Mouse (Mus musculus) heart, embryonic 11.5 days (tissue): ENCODE measurements around the gene Acd. TPM values are rescaled to one million over a fixed set of nuclear protein-coding genes. Genes with fewer than 3 reads are reported as not detected.

Experiments
- ATAC-seq: fragments of 200-750 bp; cut with Nextera tagmentation; replicated peaks from 2 replicates; pipeline ENCODE4 v1.8.0; 2017; ENCODE audit warnings: moderate library complexity; ENCODE audit not compliant: insufficient number of reproducible peaks, low FRiP score, low TSS enrichment
- H3K27ac ChIP-seq: fragments of 300-500 bp; sonication (generic); 2 replicates; pipeline ENCODE4 v1.5.1; 2014; ENCODE audit warnings: mild to moderate bottlenecking, low read depth, low read length
- H3K27me3 ChIP-seq: fragments of 300-500 bp; sonication (generic); 2 replicates; pipeline ENCODE4 v1.6.1; 2014; ENCODE audit warnings: mild to moderate bottlenecking, low read length, mixed read lengths; ENCODE audit not compliant: control insufficient read depth, insufficient read depth
- H3K36me3 ChIP-seq: fragments of 300-500 bp; sonication (generic); 2 replicates; pipeline ENCODE4 v1.6.1; 2014; ENCODE audit warnings: mild to moderate bottlenecking, low read length, moderate library complexity, mixed read lengths; ENCODE audit not compliant: control insufficient read depth, insufficient read depth
- H3K4me1 ChIP-seq: fragments of 300-500 bp; sonication (generic); 2 replicates; pipeline ENCODE4 v1.6.1; 2014; ENCODE audit warnings: low read length; ENCODE audit not compliant: control insufficient read depth, insufficient read depth
- H3K4me2 ChIP-seq: fragments of 300-500 bp; sonication (generic); 2 replicates; pipeline ENCODE4 v1.6.1; 2014; ENCODE audit warnings: mild to moderate bottlenecking, moderate library complexity
- H3K4me3 ChIP-seq: fragments of 300-500 bp; sonication (generic); 2 replicates; pipeline ENCODE4 v1.5.1; 2014; ENCODE audit warnings: low read depth, low read length
- H3K9ac ChIP-seq: fragments of 300-500 bp; sonication (generic); 2 replicates; pipeline ENCODE4 v1.6.1; 2014; ENCODE audit warnings: mild to moderate bottlenecking, low read depth, low read length, moderate library complexity
- H3K9me3 ChIP-seq: fragments of 300-500 bp; sonication (generic); replicated peaks from 2 replicates; pipeline ENCODE4 v1.6.1; 2016; ENCODE audit warnings: low read length; ENCODE audit not compliant: control insufficient read depth
- whole genome bisulfite sequencing: fragments of 180-500 bp; shearing (Covaris S2); extraction: QIAGEN DNeasy Blood & Tissue Kit; methylation state at CpG from one replicate; pipeline ENCODE4 v1.1.7; 2014; ENCODE audit not compliant: insufficient replicate concordance; 5-methylcytosine and 5-hydroxymethylcytosine counted together
- polyA plus RNA-seq: library from polyadenylated mRNA; unstranded; fragments of >200 nt; fragmentation: Nextera tagmentation; extraction: Ambion mirVana; gene quantifications from 2 replicates; pipeline ENCODE4 v1.2.1, GENCODE M21; 2014

The Acd gene
- polyA plus RNA-seq, result 39.3 and 41.5 TPM in 2 replicates

DNA sequence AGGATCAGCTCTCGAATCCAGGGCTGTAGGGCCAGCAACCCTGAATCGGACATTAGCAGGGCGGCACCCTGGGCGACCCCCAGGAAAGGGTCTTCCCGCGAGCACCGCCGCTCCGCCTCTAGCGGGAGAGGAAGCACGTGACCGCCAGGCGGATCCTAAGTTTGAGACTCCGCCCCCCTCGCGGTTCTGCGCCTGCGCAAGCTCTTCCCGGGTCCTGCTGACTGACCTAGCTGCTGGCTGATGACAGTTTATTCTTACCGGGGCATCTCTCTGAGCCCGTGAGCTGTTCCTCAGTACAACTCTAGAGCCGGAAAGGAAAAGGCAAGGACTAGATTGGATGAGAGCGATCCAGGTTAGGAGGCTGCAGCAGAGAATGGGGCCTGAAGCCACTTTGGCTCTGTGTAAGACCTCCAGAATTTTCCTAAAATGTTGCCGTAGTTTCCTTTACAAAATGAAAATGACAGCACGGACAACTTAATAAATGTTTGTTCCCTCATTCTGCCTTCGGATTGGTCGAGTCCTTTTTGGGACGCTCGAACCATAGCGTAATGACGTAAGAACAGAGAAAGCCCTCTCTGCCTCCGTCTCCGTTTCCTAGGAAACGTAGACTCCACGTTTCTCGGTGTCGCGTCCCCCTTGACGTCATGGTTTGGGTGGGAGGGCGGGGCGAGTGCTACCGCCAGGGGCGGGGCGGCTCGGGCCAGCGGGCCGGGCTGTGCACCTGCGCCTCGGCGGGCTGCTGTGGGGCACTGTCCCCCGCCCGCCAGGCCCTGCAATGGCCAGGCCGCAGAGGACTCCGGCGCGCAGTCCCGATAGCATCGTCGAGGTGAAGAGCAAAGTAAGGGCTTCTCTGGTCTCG is at the start of gene Acd, which contains the start of gene Pard6a:
Gene Acd (minus strand): TSS at position 137 of the 859 bp plus-strand sequence.
Gene Pard6a (plus strand): TSS at position 183 of the 859 bp plus-strand sequence.
- H3K27me3 ChIP-seq, result no peaks in the 10 kb centered on the region
- H3K9ac ChIP-seq, result peak within 1 kb of the TSS; percentile 77
- H3K36me3 ChIP-seq, result peaks cover 3% of the 10 kb centered on the region; the same call in 1 of the 2 replicates
- H3K4me2 ChIP-seq, result peak within 1 kb of the TSS; percentile 98
- H3K4me3 ChIP-seq, result peak within 1 kb of the TSS; percentile 69
- H3K4me1 ChIP-seq, result peaks cover 13% of the 10 kb centered on the region
- peak within 1 kb of the TSS; percentile 90 for H3K27ac ChIP-seq
- no peaks in the 10 kb centered on the region for H3K9me3 ChIP-seq
- ATAC-seq, result peak; percentile 66
- WGBS, result under 1% methylated on average over 60 of the region's 60 CpGs

DNA sequence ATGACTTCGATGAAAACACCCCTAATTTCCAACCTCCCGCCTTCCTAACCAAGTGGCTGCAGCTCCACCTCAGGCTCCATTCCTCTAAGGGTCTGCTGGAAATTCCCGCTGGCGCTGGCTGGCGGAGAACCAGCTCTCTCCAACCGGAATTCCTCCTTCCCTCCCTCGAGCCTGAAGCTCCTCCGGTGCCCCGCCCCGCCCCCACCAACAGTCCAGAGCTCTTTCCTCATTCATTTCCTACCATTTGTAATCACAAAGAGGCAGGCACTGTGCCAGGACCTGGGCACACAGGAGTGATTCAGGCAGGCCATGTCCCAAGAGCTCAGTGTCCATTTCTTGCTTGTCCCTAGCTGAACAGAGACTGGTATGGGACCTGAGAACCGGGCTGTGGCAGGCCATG is 49.7 kb upstream of the Acd start:
- Histone ChIP-seq H3K9me3 (no peaks in the 10 kb centered on the region), H3K27ac (peak overlapping the region; percentile 38; the same call in 1 of the 2 replicates), H3K4me3 (no peak overlapping the region), H3K4me1 (peaks cover 12% of the 10 kb centered on the region), H3K27me3 (no peaks in the 10 kb centered on the region), H3K9ac (no peak overlapping the region), H3K36me3 (no peaks in the 10 kb centered on the region), H3K4me2 (peak overlapping the region; percentile 43)
- ATAC-seq, result peak; percentile 75
- WGBS, result 4% methylated on average over 11 of the region's 11 CpGs

DNA sequence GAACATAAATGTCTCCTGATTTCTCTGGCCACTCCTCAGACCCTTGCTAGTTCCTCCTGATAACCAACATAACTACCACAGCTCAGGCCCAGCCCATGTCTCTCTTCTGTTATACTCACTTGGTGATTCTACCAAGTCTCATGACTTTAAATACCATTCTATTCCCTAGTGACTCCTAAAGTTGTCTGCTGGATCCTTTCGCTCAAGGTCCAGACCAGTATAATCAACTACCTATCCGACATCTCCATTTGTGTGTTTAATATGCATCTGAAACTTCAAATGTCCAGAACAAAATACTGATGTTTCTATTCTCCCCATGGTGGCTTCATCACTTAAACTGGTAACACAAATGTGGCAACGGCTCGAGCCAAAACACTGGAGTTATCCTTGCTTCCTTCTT is 42.4 kb upstream of the Acd start:
- H3K4me2 ChIP-seq, result no peak overlapping the region
- no peak overlapping the region for H3K9ac ChIP-seq
- H3K36me3 ChIP-seq, result no peaks in the 10 kb centered on the region
- H3K27ac ChIP-seq, result no peak overlapping the region
- no peak for ATAC-seq
- H3K9me3 ChIP-seq, result no peaks in the 10 kb centered on the region
- H3K4me3 ChIP-seq, result no peak overlapping the region
- 74% methylated on average over 4 of the region's 4 CpGs for WGBS
- H3K4me1 ChIP-seq, result peaks cover 3% of the 10 kb centered on the region
- H3K27me3 ChIP-seq, result no peaks in the 10 kb centered on the region

DNA sequence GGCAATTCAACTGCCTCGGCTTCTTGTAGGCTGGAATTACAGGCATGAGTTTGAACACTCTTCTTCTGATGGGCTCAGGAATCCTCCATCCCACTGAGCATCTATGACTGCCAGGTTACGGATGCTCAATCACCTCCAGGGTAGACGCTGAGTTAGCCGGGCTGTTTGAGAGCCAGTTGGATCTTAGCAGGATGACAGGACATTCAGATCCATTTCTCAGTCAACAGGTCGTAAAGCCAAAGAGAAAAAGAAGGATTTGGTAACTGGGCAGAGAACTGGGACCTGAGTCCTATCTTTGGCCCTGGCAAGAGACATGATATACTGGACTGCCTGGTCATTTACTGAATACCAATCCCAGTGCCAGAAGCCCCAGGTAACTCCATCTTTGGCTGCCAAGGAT is 38.3 kb upstream of the Acd start:
- Histone ChIP-seq H3K4me2 (no peak overlapping the region), H3K27me3 (no peaks in the 10 kb centered on the region), H3K9ac (no peak overlapping the region), H3K4me1 (no peaks in the 10 kb centered on the region; the same call in 1 of the 2 replicates), H3K9me3 (no peaks in the 10 kb centered on the region), H3K4me3 (no peak overlapping the region), H3K27ac (no peak overlapping the region), H3K36me3 (no peaks in the 10 kb centered on the region)
- 88% methylated on average over 5 of the region's 5 CpGs for WGBS
- no peak for ATAC-seq

- Histone ChIP-seq H3K27me3 (no peaks in the 10 kb centered on the region), H3K27ac (no peak overlapping the region), H3K4me3 (no peak overlapping the region), H3K4me2 (no peak overlapping the region), H3K4me1 (no peaks in the 10 kb centered on the region), H3K36me3 (no peaks in the 10 kb centered on the region; the same call in 1 of the 2 replicates), H3K9me3 (no peaks in the 10 kb centered on the region), H3K9ac (no peak overlapping the region)
- ATAC-seq, result no peak
- 80% methylated on average over 5 of the region's 5 CpGs for WGBS
Measured at GRCm38 (mm10) chr8:105732186-105732585, 31.3 kb upstream of the Acd start.

DNA sequence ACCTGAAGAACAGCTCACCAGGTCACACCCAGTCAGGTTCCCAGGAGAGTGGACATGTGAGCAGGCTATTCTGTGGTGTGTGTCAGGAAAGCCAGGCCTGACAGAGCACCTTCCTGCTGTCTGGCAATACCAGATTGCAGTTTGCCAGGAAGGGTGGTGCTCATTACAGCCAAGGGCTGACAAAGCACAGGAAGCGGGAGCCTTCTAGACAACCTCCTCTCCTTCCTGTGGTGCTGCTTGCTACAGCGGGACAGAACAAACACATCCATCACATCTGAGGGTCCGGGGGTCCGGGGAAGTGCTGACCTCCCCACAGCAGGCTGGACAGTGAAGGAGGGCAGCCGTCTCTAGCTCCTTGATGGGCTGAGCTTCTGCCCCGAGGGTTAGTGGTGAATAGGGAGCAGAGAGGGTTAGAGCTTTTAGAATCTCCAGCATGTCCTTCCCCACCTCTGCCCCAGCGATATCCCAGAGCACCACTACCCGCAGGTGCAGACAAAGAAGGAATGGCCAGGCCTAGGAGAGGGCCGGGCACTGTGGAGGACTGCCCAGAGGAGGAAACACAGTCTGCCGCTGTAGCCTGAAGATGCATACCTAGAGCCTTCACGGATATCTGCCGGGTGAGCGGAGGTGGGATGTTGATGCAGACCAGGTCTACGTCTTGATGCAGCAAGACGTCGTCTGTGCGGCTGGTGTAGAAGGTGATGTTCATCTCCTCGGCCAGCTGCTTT is 26.7 kb upstream of the Acd start:
- peak; percentile 68 for ATAC-seq
- Histone ChIP-seq H3K4me3 (no peak overlapping the region), H3K27ac (peak overlapping the region; percentile 48), H3K27me3 (no peaks in the 10 kb centered on the region), H3K36me3 (no peaks in the 10 kb centered on the region; the same call in none of the 2 replicates), H3K9me3 (no peaks in the 10 kb centered on the region), H3K4me1 (no peaks in the 10 kb centered on the region), H3K4me2 (no peak overlapping the region), H3K9ac (no peak overlapping the region; the same call in 1 of the 2 replicates)
- WGBS, result 73% methylated on average over 18 of the region's 18 CpGs

DNA sequence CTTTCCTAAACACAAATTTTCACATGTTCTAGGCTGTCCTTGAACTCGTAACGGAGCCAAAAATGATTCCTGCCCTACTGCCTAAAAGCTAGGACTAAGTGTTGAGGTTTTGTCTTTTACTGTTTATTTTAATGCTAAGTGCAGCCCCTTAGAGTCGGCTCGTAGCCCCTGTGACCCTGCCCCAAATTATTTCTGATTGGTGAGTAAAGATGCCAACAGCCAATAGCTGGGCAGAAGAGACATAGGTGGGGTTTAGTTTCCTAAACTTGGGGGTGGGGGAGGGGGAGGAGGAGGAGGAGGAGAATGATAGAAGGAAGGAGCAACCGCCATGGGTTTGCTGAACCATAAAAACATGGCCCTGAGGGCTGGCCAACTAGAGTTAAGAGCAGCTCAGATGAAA is 24.8 kb upstream of the Acd start:
- Histone ChIP-seq H3K27ac (no peak overlapping the region), H3K9ac (no peak overlapping the region), H3K27me3 (no peaks in the 10 kb centered on the region), H3K36me3 (no peaks in the 10 kb centered on the region; the same call in none of the 2 replicates), H3K9me3 (no peaks in the 10 kb centered on the region), H3K4me3 (no peak overlapping the region), H3K4me2 (no peak overlapping the region), H3K4me1 (no peaks in the 10 kb centered on the region)
- WGBS, result 66% methylated on average over 5 of the region's 5 CpGs
- ATAC-seq, result no peak

GRCm38 (mm10) chr8:105722861-105723260 is 22.0 kb upstream of the Acd start:
- no peaks in the 10 kb centered on the region for H3K4me1 ChIP-seq

More at GRCm38 (mm10) chr8:105722861-105723260, 22.0 kb upstream of the Acd start:
- Histone ChIP-seq H3K9ac (no peak overlapping the region), H3K4me3 (no peak overlapping the region), H3K27ac (no peak overlapping the region), H3K27me3 (no peaks in the 10 kb centered on the region), H3K4me2 (no peak overlapping the region), H3K36me3 (no peaks in the 10 kb centered on the region; the same call in none of the 2 replicates), H3K9me3 (no peaks in the 10 kb centered on the region)
- no peak for ATAC-seq
- 87% methylated on average over 9 of the region's 9 CpGs for WGBS
